Mouse (Mus musculus) embryonic facial prominence, embryonic 13.5 days (tissue): ENCODE data around the gene Hnrnpab. TPM values are rescaled to one million over a fixed set of nuclear protein-coding genes. Genes with fewer than 3 reads are reported as not detected.

Experiments
- ATAC-seq: fragments of 200-750 bp; cut with Nextera tagmentation; 2 replicates; pipeline ENCODE4 v1.8.0; 2017; ENCODE audit warnings: low read depth; ENCODE audit not compliant: insufficient number of reproducible peaks, insufficient read depth, low FRiP score, low TSS enrichment
- H3K27ac ChIP-seq: fragments of 300-500 bp; sonication (generic); 2 replicates; pipeline ENCODE4 v1.5.1; 2015; ENCODE audit warnings: moderate library complexity, mild to moderate bottlenecking, inconsistent platforms
- H3K27me3 ChIP-seq: fragments of 300-500 bp; sonication (generic); 2 replicates; pipeline ENCODE4 v1.6.1; 2015; ENCODE audit warnings: mild to moderate bottlenecking, inconsistent platforms
- H3K36me3 ChIP-seq: fragments of 300-500 bp; sonication (generic); 2 replicates; pipeline ENCODE4 v1.6.1; 2015; ENCODE audit warnings: mild to moderate bottlenecking, inconsistent platforms
- H3K4me1 ChIP-seq: fragments of 300-500 bp; sonication (generic); 2 replicates; pipeline ENCODE4 v1.6.1; 2015; ENCODE audit warnings: inconsistent platforms
- H3K4me2 ChIP-seq: fragments of 300-500 bp; sonication (generic); 2 replicates; pipeline ENCODE4 v1.6.1; 2015; ENCODE audit warnings: moderate library complexity, mild to moderate bottlenecking, inconsistent platforms
- H3K4me3 ChIP-seq: fragments of 300-500 bp; sonication (generic); 2 replicates; pipeline ENCODE4 v1.5.1; 2015; ENCODE audit warnings: mild to moderate bottlenecking, inconsistent platforms
- H3K9ac ChIP-seq: fragments of 300-500 bp; sonication (generic); 2 replicates; pipeline ENCODE4 v1.6.1; 2015; ENCODE audit warnings: mild to moderate bottlenecking, inconsistent platforms
- H3K9me3 ChIP-seq: fragments of 300-500 bp; sonication (generic); 2 replicates; pipeline ENCODE4 v1.6.1; 2016; ENCODE audit warnings: inconsistent platforms
- WGBS: fragments of 180-500 bp; shearing (Covaris S2); methylation state at CpG from one replicate; pipeline ENCODE4 v1.1.7; 2015; ENCODE audit warnings: mixed read lengths; 5-methylcytosine and 5-hydroxymethylcytosine counted together
- polyA plus RNA-seq: library from polyadenylated mRNA; unstranded; fragments of >200 nt; fragmentation: Nextera tagmentation; extraction: Ambion mirVana; gene quantifications from 2 replicates; pipeline ENCODE4 v1.2.1, GENCODE M21; 2015

Hnrnpab gene
- polyA plus RNA-seq, 1 experiment from 2014 or later = 524 TPM

GRCm38 (mm10) chr11:51595459-51596083 lies 11.1 kb downstream of the Hnrnpab start:
- H3K4me1 ChIP-seq = no peaks in the 10 kb centered on the region; the same call in 1 of the 2 replicates
- H3K36me3 ChIP-seq = peaks cover 98% of the 10 kb centered on the region
- H3K9me3 ChIP-seq = no peaks in the 10 kb centered on the region
- 75% methylated on average over 1 of the region's 1 CpGs for WGBS
- H3K9ac ChIP-seq = no peak overlapping the region
- no peaks in the 10 kb centered on the region for H3K27me3 ChIP-seq
- no peak overlapping the region for H3K4me2 ChIP-seq
- no peak overlapping the region; the same call in 1 of the 2 replicates for H3K27ac ChIP-seq
- no peak for ATAC-seq
- H3K4me3 ChIP-seq = no peak overlapping the region

DNA sequence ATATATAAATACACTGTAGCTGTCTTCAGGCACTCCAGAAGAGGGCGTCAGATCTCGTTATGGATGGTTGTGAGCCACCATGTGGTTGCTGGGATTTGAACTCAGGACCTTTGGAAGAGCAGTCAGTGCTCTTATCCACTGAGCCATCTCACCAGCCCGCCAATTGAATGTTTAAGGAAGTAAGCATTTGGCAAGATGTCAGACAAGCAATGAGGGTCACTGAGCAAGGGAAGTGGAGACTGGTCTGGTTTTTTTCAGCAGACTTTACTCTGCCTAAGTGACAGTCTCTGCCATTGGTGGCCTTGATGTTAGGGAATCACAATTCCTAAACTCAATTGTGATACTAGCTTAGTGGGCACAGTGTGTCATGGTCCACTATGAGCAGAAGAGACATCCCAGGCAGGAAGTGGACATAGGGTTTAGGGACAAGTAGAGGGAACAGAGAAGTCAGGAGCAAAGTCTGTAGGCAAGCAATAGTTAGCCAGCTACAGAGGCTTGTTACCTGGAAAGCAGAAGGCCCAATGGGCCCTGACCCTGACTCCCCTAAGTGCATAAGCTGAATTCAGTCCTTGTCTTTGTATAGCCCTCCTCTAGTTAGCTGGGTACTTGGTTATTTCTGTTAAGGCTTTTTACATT lies 11.8 kb downstream of the Hnrnpab start:
- Histone ChIP-seq H3K27me3 (no peaks in the 10 kb centered on the region), H3K4me1 (no peaks in the 10 kb centered on the region; the same call in 1 of the 2 replicates), H3K27ac (no peak overlapping the region), H3K9me3 (no peaks in the 10 kb centered on the region), H3K9ac (no peak overlapping the region), H3K4me3 (no peak overlapping the region), H3K4me2 (no peak overlapping the region), H3K36me3 (peaks cover 97% of the 10 kb centered on the region)
- no peak for ATAC-seq
- WGBS = 71% methylated on average over 3 of the region's 3 CpGs

- no peak for ATAC-seq
- H3K4me2 ChIP-seq = no peak overlapping the region
- peaks cover 97% of the 10 kb centered on the region for H3K36me3 ChIP-seq
- no peak overlapping the region for H3K4me3 ChIP-seq
- H3K27ac ChIP-seq = no peak overlapping the region
- H3K9me3 ChIP-seq = no peaks in the 10 kb centered on the region
- 89% methylated on average over 6 of the region's 6 CpGs for WGBS
- H3K4me1 ChIP-seq = no peaks in the 10 kb centered on the region
- H3K27me3 ChIP-seq = no peaks in the 10 kb centered on the region
- no peak overlapping the region for H3K9ac ChIP-seq
Observed at GRCm38 (mm10) chr11:51593849-51594248, 12.8 kb downstream of the Hnrnpab start.

DNA sequence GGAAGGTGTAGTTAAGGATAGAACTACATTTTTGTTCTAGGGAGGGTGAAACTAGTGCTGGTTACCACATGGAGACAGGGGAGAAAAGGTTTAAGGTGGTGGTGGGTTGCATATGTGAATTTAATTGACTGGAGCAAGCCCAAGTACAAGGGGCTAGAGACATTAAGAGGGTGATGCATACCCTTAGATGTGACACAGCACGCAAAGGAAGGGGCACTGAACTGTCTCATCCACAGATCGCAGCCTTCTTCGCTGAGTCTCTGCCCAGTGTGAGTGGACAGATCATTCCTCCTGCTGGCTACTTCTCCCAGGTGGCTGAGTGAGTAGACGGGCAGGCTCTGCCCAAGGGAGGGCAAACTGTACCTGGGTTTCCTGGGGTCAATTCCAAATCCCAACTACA lies 13.3 kb downstream of the Hnrnpab start:
- Histone ChIP-seq H3K9ac (no peak overlapping the region), H3K9me3 (no peaks in the 10 kb centered on the region), H3K4me2 (no peak overlapping the region), H3K27me3 (no peaks in the 10 kb centered on the region), H3K36me3 (peaks cover 97% of the 10 kb centered on the region), H3K4me3 (no peak overlapping the region), H3K27ac (no peak overlapping the region), H3K4me1 (no peaks in the 10 kb centered on the region)
- ATAC-seq = no peak
- WGBS = 91% methylated on average over 4 of the region's 4 CpGs

- Histone ChIP-seq H3K9me3 (no peaks in the 10 kb centered on the region), H3K36me3 (peaks cover 97% of the 10 kb centered on the region), H3K4me3 (no peak overlapping the region), H3K27ac (no peak overlapping the region), H3K9ac (no peak overlapping the region), H3K27me3 (no peaks in the 10 kb centered on the region), H3K4me2 (no peak overlapping the region), H3K4me1 (no peaks in the 10 kb centered on the region; the same call in 1 of the 2 replicates)
- WGBS = 87% methylated on average over 7 of the region's 7 CpGs
- ATAC-seq = no peak
Observed at GRCm38 (mm10) chr11:51591915-51592314, 14.7 kb downstream of the Hnrnpab start.

- ATAC-seq = no peak
- H3K9me3 ChIP-seq = no peaks in the 10 kb centered on the region
- no peak overlapping the region for H3K4me3 ChIP-seq
- peaks cover 3% of the 10 kb centered on the region; the same call in 1 of the 2 replicates for H3K4me1 ChIP-seq
- H3K27me3 ChIP-seq = no peaks in the 10 kb centered on the region
- H3K27ac ChIP-seq = no peak overlapping the region
- no peak overlapping the region for H3K4me2 ChIP-seq
- no peak overlapping the region for H3K9ac ChIP-seq
- 77% methylated on average over 7 of the region's 7 CpGs for WGBS
- peaks cover 97% of the 10 kb centered on the region for H3K36me3 ChIP-seq
Observed at GRCm38 (mm10) chr11:51591168-51591567, 15.5 kb downstream of the Hnrnpab start.

DNA sequence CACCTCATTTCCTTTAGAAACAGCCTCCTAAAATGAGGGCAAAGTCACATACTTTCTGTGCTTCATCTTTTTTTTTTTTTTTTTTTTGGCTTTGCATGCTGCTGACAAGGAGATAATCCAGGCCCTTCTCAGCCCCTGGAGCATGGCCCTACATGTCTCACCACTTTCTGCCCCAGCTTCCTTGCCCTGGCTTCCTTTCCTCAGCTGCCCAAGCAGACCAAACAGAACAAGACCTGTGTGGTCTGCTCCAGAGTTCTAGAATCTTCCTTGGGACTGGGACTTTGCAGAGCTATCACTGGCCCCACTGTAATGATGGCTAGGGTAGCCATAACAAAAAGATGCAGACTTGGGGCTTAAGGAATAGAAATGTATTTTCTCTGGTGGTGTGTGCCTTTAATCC lies 16.6 kb downstream of the Hnrnpab start:
- no peak overlapping the region for H3K4me3 ChIP-seq
- no peaks in the 10 kb centered on the region for H3K9me3 ChIP-seq
- H3K27me3 ChIP-seq = no peaks in the 10 kb centered on the region
- no peak overlapping the region for H3K27ac ChIP-seq
- no peak for ATAC-seq
- peaks cover 14% of the 10 kb centered on the region for H3K4me1 ChIP-seq
- peaks cover 86% of the 10 kb centered on the region for H3K36me3 ChIP-seq
- H3K4me2 ChIP-seq = no peak overlapping the region
- no peak overlapping the region for H3K9ac ChIP-seq

GRCm38 (mm10) chr11:51588833-51589232 lies 17.8 kb downstream of the Hnrnpab start:
- H3K27me3 ChIP-seq = no peaks in the 10 kb centered on the region
- H3K9ac ChIP-seq = no peak overlapping the region
- H3K27ac ChIP-seq = no peak overlapping the region
- WGBS = 94% methylated on average over 3 of the region's 3 CpGs
- H3K4me2 ChIP-seq = no peak overlapping the region
- H3K9me3 ChIP-seq = no peaks in the 10 kb centered on the region
- no peak overlapping the region for H3K4me3 ChIP-seq
- peaks cover 20% of the 10 kb centered on the region for H3K4me1 ChIP-seq
- H3K36me3 ChIP-seq = peaks cover 76% of the 10 kb centered on the region
- ATAC-seq = no peak

DNA sequence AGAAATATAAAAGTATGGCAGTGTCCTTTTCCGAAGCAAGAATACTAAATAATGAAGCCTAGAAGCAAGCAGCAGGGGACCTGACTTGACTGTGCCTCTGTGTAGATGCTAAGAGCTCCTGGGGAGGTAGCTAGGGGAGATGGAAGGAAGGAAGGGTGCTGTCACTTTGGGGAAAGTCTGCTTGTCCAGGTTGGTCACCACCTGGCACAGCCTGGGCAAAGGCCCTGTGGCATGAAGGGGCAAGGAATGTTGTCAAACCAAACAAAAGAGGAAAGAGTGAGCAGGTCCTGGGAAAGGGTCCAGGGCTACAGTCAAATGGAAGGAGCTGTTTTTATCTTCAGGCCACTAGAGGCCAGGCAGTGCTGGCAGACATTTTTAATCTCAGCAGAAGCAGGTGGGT lies 19.6 kb downstream of the Hnrnpab start:
- WGBS = 91% methylated on average over 1 of the region's 1 CpGs
- Histone ChIP-seq H3K9me3 (no peaks in the 10 kb centered on the region), H3K36me3 (peaks cover 58% of the 10 kb centered on the region), H3K9ac (no peak overlapping the region), H3K4me3 (no peak overlapping the region), H3K4me1 (peaks cover 25% of the 10 kb centered on the region), H3K27ac (no peak overlapping the region), H3K4me2 (no peak overlapping the region), H3K27me3 (no peaks in the 10 kb centered on the region)
- no peak for ATAC-seq

DNA sequence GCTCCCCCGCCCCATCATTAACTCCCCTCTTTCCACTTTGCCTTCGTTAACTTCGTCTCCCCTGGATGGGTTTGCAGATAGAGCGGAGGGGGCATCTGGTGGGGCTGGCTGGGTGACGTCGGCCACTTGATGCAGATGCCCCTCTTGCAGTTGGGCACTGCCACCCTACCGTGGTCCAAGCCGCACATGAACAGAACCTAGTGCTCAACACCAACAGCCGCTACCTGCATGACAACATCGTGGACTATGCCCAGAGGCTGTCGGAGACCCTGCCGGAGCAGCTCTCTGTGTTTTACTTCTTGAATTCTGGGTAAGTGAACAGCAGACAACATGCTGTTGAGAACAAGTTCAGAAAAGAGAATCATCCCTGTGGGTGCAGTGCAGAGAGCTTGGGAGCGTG lies 20.2 kb downstream of the Hnrnpab start:
- H3K9me3 ChIP-seq = no peaks in the 10 kb centered on the region
- no peak overlapping the region for H3K9ac ChIP-seq
- H3K27me3 ChIP-seq = no peaks in the 10 kb centered on the region
- no peak overlapping the region for H3K4me2 ChIP-seq
- H3K27ac ChIP-seq = no peak overlapping the region
- 93% methylated on average over 13 of the region's 13 CpGs for WGBS
- no peak overlapping the region for H3K4me3 ChIP-seq
- peaks cover 52% of the 10 kb centered on the region for H3K36me3 ChIP-seq
- ATAC-seq = no peak
- peaks cover 25% of the 10 kb centered on the region for H3K4me1 ChIP-seq

DNA sequence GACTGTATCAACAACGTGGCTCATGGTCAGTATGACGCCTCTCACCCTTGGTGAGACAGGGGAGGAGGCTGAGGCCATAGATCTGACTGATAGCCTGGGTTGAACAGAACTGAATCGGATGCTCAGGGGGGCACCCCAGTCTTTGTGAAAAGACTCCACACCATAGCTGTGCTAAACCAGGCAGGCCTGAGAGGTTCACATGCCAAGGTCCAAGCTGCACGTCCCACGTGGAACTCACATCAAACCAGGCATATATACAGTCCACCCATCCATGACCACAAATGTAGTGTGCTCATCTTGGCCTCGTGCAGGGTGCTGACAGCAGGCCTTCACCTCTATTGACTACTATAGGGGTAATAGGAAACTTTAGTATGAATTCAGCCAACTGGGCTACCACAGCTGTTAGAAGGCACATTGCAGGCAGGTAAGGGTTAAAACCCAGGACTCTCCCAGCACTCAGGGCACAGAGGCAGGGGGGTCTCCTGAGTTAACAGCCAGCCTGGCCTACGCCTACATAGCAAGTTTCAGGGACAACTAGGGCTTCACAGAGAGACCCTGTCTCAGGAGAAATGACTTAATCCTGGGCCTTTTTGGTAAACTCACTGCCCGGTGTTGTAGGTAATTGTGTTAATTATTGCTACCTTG lies 20.9 kb downstream of the Hnrnpab start:
- Histone ChIP-seq H3K27ac (peak overlapping the region; percentile 92), H3K9ac (peak overlapping the region; percentile 89), H3K9me3 (no peaks in the 10 kb centered on the region), H3K4me3 (peak overlapping the region; percentile 71), H3K36me3 (peaks cover 45% of the 10 kb centered on the region), H3K4me1 (peaks cover 25% of the 10 kb centered on the region), H3K27me3 (no peaks in the 10 kb centered on the region), H3K4me2 (peak overlapping the region; percentile 87)
- ATAC-seq = no peak
- 57% methylated on average over 8 of the region's 8 CpGs for WGBS
